Mouse (Mus musculus) mouse embryonic stem cell (cell line): ENCODE results near the gene Smyd3.

ENCODE experiments used
- in situ Hi-C, 2 experiments: fragments of 300-500 bp; cut with MboI; formaldehyde crosslinking; loops; 1 replicate in 1 of 2; 3 replicates in 1 of 2; pipeline ENCODE4 v1.14.3; 2019 to 2020; ENCODE audit warnings: low sequenced_read_pairs in 2 of 2, low pct_unique_long_range_greater_than_20kb in 1 of 2, mixed read lengths in 1 of 2; ENCODE audit not compliant: unreplicated experiment in 1 of 2

Gene Smyd3

DNA sequence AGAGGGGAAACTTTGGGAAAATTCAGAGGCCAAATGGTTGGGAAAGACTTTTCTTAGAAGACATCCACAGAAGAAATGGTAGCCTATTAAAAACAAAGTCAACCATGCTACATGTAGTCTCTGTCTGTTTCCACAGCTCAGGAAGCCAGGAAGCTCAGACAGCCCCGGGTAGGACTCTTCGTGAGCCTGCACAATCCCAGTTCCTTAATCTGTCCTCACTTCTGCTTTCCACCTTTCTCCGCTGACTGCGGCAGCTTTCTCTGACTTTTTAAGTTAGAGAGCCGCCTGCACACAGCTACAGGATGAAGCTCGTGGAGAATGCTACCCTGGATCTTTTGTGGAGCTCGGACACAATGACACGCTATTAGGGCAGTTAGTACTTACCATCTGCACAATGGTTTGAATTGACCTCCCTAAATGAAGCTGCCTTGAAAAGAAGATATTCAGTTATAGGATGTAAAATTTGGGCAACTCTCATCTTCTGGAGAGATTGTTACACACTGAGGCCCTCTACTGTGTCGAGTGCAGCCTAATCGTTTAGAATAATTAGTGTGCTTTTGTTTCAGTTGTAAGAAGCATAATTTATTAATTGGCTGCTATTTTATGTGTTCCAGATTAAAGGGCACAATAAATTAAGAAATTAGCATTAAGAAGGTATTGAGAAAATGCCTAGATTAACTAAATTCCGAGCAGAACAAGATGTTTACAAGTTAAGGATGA, 444.7 kb downstream of the Smyd3 start:
- in situ Hi-C loops: no loop called here

- in situ Hi-C loops: no loop called here
Measured at GRCm38 (mm10) chr1:179072406-179072805, 445.4 kb downstream of the Smyd3 start.

GRCm38 (mm10) chr1:179068990-179069389, 448.9 kb downstream of the Smyd3 start:
- in situ Hi-C loops: no loop called here

DNA sequence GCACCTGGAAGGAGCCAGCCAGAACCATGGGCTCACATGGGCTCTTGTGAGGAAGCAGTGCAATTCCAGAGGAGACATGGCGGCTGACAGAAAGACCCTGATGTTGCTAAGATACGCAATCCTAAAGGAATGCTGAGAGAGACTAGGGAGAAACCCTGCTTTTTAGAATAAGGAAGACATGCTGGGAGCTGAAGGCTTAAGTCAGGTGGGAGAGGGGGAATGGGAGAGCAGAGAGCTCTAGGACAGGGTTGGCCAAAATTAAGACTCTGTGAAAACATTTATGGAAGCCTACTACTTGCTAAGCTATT, 452.6 kb downstream of the Smyd3 start:
- in situ Hi-C loops: no loop called here

DNA sequence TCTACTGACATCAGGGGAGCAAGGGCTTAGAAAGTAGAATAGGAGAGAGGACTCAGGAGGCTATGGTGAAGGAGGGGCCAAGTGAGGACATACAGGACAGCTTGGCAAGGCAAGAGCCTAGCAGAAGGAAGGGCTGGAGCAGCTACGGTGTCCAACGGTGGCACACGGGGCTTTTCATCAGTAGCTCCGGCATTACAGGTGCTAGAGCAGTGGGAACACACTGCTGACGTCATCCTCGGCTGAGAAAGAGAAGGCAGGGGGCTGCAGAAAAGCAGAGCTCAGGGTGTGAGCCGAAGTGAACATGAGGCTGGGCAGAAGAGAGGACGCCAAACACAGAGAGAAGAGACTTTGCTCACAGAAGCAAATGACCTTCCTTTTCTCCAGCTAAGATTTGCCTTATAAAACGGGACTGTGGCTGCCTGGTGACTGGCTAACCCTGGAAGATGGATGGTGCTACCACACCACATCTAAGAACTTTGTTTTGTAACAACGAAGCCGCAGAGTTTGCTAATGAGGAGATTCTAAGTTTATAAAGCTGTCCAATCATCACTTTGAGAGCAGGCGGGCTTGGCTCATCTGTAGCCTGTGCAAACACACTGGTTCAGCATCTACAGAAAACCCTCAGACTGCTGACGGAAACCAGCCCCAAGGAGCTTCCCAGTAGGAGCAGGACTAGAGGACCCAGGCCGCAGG, 453.1 kb downstream of the Smyd3 start:
- in situ Hi-C loops: no loop called here

GRCm38 (mm10) chr1:179061759-179062168, 456.1 kb downstream of the Smyd3 start:
- in situ Hi-C loops: no loop called here

DNA sequence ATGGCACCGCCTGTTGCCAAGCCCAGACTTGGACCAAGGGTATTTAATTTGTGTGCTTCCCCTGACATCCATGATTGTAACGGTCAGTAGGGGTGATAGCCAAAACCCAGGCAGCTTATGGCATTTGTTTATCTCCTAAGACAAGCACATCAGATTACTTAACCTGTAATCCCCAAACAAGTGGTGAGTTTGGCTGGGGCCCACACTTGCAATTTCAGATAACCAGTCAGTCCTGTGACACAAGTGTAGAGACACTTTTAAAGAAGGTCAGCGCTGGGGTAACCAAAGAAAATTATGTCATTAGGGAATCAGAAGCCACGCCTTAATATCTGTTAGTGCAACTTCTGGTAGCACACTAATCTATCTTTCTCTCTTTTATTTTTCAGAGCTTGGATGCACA, 456.8 kb downstream of the Smyd3 start:
- in situ Hi-C loops: no loop called here

- in situ Hi-C loops: no loop called here
Measured at GRCm38 (mm10) chr1:179060113-179060955, 457.5 kb downstream of the Smyd3 start.

DNA sequence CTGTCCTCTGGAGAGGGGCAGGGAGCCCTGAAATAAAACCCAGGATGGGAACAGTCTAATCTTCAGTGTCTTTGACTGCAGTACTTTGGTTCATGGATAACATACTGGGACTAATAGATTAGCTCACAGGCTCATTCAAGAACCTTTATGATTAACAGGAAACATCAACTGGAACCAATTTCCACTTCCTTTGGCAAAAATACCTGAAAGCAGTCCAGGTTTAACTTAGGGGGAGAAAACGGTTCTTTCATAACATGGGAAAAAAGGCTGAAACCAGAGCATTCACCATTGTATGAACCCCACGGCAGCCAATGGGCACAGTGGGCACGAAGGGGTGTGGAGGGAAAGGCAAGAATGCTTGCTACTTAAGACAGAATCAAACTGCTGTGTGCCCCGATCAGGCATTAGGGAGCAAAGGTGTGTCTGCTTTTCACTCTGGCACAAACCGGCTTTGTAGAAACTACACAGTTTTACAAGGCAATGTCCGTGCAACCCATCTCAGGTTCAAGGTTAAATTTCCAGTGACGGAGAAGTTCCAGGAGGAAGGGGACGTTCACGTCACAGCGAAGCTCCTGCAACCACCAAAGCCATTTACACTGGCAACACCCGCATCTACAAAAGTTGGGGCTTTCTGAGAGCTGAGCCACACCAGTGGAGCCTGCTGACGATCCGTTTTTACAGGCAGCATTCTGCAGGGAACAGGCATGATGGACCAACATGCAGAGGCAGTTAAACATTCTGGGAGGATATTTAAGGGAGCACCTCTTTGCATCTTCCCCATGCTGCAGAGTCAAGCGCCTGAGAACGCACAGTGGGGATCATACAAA, 458.3 kb downstream of the Smyd3 start:
- in situ Hi-C loops: no loop called here

GRCm38 (mm10) chr1:179058675-179059074, 459.2 kb downstream of the Smyd3 start:
- in situ Hi-C loops: no loop called here

DNA sequence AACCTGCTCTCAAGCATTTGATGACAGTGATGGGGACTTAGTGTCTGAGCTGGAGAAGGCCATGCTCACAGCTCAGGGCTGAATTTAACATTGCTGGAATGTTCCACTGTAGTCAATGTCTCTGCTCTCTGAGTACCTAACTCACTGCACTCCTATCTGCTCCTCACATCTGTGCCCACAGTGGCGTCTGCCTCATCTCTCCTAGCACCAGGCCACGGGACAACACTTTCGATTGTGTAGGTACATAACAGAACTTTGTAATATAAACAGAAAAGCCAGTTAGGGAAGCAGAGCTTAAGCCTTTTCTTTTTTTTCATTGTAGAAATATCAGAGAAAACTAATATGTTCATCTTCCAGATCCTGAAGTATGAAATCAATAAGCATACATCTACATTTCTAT, 462.1 kb downstream of the Smyd3 start:
- in situ Hi-C loops: no loop called here

GRCm38 (mm10) chr1:179054385-179055116, 463.3 kb downstream of the Smyd3 start:
- in situ Hi-C loops: no loop called here

DNA sequence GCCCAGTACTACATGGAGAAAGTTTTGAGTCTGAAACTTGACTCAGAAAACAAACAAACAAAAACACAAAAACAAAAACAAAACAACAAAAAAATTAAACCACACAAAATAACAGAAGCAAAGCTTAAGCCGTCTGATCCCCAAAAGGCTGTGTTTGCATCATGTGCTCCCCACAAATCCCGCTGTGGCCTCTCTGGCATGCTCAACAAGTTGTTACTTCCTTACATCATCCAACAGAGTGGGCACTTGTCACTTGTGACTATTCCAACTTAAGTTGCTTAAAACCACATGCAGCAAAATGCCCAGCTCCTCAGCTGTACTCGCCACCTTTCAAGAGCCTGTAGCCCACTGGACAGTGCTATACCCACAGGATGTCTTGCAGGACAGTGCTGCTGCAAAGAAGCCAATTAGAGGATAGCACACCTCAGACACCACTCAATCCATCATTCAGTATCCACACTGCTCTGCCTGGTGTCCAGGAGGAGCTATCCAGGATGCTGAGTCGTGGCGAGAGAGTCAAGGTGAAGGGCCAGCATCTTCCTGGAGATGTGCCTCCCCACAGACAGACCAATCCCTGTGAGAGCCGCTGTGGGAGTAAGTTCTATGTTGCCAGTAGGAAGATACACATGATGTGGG, 465.2 kb downstream of the Smyd3 start:
- in situ Hi-C loops: no loop called here

DNA sequence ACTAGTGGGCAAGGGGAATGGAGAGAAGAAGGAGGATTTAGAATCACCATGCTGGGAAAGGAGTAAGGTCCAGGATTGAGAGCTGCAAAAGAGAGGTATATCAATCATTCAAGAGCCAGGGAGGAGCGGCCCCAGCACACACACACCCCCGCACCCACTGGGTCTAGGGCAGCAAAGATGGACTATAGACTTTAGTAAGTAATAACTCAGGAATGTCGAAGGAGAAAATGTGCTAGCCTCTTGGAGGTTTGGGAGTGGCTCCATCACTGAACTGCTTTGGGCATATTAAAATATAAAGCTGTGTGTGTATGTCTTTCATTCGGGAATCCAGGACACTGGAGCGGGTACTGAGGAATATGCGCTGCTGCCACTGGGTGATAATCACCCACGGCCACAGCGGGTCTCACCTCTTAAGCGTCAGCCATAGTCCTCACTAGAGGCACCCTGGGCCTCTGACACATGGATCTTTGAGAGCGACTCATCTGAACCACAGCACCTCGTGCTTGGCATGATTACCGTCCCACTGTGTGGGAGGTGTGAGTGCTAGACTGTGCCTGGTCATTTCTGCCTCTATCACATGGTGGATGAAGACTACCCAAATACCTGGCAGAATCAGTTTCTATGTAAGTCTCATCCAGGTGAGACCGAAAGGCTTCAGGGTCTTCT, 469.8 kb downstream of the Smyd3 start:
- in situ Hi-C loops: no loop called here

DNA sequence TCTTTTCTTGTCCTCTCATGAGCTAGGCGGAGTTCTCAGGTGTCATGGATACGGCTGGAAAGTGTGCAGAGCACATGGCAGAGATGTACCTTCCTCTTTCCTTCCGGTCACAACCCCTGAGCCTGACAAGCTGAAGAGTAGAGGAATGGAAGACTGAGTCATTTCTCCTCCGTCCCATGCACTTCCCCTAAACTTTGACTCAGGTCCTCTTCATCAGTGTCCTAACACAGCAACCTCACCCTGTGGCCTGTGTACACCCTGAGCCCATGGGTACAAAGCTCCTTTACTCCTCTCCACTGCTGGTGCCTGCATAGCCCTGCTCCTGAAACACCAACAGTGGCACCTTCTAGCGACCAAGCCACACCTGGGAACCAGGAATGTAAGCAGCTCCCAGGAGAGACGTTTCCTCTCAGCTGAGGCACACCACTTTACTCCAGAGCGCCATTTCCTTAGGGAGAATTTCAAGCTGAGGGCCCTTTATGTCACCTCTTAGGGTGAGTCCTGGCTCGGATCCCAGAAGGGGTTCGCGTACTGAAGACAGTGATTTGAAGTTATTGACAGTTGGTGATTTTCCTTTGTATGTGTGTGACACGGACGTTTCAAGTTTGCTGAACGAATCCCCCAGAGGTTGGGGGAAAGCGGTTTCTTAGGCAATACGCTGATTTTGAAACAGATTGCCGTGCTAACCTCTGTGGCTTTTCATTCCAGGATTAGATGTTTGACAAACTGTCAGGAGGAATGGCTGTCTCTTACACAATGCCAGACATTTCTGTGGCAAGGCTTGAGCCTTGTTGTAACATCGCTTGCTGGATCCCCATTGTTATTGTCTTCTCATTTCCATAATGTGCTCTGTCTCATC, 471.8 kb downstream of the Smyd3 start:
- in situ Hi-C loops: no loop called here

- in situ Hi-C loops: no loop called here
Measured at GRCm38 (mm10) chr1:179044165-179044564, 473.7 kb downstream of the Smyd3 start.
